Mouse (Mus musculus): ENCODE measurements at regions not wholly inside any gene's neighbourhood (a gene's known extent, or its start where the extent isn't known, plus 50 kb on each side); places are given as distances from the start of the nearest gene placed in this dataset.
A peak's percentile ranks its signal among the peaks of the same experiment; 100 is the strongest.
"Not testable (repeated sequence)": the region's sequence is repeated elsewhere in the genome, so short reads cannot be mapped to it uniquely, and the experiment has no call there.

DNA sequence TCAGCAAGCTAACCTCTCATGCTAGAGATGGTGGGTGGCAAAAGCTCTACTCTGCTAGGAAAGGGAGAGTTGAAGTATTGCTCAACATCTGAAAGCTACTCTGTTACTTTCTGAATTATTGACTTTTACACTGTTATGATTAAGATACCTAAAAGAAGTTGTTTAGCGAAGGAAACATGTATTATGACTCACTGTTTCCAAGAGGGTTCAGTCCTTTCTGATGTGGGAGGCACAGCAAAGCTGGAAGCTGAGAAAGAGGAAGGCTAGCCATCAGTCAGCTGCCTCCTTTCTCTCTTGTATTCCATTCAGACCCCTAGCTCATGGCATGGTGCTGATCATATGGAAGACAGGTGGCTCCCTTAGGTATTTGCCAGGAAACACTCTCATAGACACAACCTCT is 242.4 kb upstream of the Rarb start:
- no peak for DNase-seq
- intact Hi-C loops (cut with DNase I), result no loop called here

DNA sequence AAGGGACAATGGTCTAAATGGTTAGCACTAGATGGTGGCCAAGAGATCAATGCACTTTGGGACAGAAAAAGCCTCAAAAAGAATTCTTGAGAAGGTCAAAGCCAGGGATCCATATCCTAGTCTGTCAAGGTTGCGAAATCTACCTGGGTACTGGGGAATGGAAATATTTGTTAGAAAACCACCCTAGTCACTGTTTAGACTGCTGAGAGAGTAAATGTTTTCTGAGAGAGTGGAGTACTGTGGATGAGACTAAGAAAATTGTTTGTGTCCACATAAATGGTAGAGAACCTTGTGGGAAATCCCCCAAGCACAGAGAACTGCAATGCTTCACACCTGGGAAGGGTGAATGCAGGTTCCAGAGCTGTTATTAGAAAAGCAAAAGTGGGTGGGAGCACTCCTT is 239.5 kb upstream of the Rarb start:
- intact Hi-C loops (cut with DNase I), result no loop called here
- DNase-seq, result no peak

DNA sequence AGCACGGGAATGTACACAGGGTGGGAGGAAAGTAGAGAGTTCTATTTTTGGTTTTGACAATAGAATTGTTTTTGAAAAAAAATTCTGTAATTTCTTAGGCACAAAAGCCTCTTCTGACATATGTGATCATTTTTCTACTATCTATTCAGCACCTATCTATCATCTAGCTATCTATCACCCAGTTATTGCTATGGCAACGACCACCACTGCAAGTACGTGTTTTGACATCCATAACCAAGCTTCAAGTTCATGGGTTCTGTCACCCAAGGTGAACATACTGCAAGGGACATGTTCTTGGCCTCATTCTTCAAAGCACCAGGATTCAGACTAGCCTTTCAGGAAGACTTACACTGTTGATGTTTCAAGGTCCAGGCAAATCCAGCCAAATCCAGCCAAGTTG is 238.4 kb upstream of the Rarb start:
- no peak for DNase-seq
- intact Hi-C loops (cut with DNase I), result no loop called here

DNA sequence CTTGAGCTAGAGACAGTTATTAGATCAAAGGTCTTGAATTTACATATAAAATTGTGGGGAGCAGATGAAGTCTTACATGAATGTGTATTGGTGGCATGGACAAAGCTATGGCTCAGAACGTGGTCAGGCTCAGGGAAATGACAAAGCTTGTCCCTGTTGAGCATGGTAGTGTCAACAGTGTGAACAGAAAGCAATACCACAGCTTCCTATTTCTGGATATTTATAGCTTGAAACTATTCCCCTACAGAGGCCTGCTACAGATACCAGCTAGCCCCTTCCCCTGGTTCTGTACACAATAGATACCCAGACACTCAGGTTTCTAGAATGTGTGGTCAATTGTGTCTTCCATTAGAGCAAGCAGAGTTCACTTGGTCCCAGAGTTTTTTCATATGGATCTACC is 236.8 kb upstream of the Rarb start:
- intact Hi-C loops (cut with DNase I), result no loop called here
- DNase-seq, result no peak

DNA sequence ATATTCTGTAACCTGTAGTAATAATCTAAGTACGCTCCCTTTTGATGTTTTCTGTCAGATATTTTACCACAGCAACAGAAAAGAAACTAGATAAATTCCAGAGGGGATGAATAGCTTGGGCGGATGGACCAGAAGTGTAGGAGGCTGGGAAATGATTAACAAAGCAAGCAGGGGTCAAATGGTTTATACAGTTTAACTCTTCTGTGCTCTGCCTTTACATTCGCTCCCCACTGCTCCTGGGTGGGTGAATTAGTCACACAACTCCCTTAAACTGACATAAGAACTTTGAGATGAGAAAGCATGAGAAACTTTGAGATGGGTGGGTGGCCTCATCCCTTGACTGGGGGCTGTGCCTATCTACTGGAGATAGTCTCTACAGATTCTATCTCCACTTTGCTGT is 235.4 kb upstream of the Rarb start:
- no peak for DNase-seq
- intact Hi-C loops (cut with DNase I), result no loop called here

- DNase-seq, result no peak
- intact Hi-C loops (cut with DNase I), result loop anchor here (10.0 kb wide), 1 partner anchor 472 kb away; no protein-coding TSS in a partner anchor
Measured at GRCm38 (mm10) chr14:17046808-17047207, 227.9 kb upstream of the Rarb start.

- intact Hi-C loops (cut with DNase I), result loop anchor here (10.0 kb wide), 1 partner anchor 471 kb away; no protein-coding TSS in a partner anchor
- no peak for DNase-seq
Measured at GRCm38 (mm10) chr14:17045426-17046132, 226.6 kb upstream of the Rarb start.

DNA sequence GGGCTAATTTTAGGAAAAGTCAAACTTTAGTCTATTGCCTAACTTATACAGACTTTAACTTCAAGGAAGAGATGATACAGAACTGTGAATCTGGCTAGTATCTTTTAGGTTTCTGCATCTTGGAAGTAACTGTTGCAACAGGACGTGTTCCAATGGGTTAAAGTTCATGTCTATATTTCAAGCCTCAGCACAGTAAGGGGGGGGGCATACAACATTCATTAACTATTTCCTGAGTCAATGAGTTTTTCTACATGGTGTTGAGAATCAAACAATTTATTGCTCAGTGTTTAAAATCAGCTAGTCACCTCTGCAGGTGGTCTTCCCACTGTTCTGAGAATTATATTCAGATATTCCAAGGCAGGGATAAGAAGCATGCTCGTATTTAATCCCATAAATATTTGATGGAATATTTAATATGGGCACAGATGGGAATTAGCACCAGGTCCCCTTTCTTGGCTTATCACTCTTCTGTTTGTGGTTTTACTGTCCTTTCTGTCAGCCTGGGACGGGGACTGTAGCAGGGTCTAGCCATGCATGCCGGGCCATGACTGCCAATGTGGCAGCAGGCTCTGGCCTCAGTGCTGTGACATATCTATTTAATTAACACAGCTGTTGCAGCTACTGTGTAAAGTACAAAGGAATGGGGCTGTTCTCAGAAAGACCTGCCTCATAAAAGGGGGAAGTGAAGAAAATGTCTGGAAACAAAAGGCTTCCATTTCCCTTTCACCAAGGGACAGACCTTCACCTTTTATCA is 201.8 kb upstream of the Rarb start:
- DNase-seq, result no peak

DNA sequence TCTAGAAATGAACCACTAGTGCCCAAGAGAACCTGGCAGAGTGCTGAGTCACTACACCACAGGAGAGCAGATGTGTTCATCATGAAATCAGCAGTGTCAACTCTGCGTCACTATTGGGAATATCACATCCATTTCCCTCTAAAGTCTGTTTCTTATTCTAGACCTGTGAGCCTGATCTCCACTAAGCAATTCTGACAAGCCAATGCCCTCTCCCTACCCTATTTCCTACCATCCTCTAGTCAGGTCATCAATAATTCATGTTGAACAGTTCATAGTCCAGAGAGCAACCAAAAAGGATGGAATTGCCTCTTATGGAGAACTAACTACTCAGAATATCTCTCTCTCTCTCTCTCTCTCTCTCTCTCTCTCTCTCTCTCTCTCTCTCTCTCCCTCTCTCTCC is 194.0 kb upstream of the Rarb start:
- DNase-seq, result no peak
- intact Hi-C loops (cut with DNase I), result no loop called here

More for the DNA sequence above, 201.8 kb upstream of the Rarb start:
- intact Hi-C loops (cut with DNase I), result no loop called here

GRCm38 (mm10) chr14:17012200-17012599 is 193.2 kb upstream of the Rarb start:
- intact Hi-C loops (cut with DNase I), result no loop called here
- DNase-seq, result no peak

GRCm38 (mm10) chr14:17005194-17006018 is 186.4 kb upstream of the Rarb start:
- intact Hi-C loops (cut with DNase I), result no loop called here
- DNase-seq, result peak; percentile 36 to 60

DNA sequence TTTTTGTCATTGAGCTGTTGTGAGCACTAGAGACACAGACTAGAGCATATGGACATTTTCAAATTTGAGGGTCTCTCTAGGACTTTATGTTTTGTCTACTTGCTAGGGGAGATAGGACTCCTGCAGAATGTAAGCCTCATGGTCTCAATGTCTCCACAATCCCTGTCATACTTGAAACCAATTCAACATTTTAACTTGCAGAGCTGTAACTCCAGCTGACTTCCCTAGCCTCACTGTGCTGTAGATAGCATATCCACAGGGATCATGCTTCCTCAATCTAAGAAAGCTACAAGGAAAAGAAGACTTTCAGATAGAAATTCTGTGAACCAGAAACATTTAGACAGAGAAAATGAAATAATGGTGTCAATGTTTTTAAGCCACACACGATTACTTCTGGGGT is 185.8 kb upstream of the Rarb start:
- DNase-seq, result no peak
- intact Hi-C loops (cut with DNase I), result no loop called here

GRCm38 (mm10) chr14:16996716-16997115 is 177.8 kb upstream of the Rarb start:
- DNase-seq, result no peak
- intact Hi-C loops (cut with DNase I), result no loop called here

GRCm38 (mm10) chr14:16970911-16971310 is 152.0 kb upstream of the Rarb start:
- intact Hi-C loops (cut with DNase I), result not testable (repeated sequence)

DNA sequence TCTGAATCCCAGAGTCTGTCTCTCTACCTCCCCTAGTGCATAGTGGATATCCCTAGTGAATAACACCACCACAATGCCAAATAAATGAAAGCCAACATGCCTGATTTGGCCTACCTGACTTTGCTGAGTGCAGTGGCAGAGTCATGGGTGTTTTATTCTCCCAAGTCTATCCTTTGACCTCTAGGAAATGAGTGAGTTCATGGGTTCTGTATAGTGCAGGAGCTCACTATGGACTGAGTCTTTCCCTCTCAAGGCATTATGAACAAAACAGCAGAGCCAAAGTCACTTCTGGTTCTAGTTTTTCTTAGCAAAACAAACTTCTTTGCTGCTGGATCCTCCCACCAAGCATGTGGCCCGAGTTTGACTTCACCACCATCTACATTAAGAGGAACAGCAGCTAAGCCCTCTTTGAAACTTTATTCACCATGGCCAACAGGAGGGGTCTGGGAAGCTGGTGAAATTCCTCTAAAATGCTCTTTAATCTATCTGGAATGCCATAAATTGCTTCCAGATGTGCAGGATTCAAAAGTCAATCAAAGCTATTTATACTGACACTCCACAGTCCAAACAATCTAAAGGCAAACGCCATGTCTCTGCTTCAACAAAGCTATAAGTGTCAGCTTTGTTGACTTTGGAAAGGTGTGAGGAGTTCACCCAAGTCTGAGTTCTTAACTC is 145.9 kb upstream of the Rarb start:
- intact Hi-C loops (cut with DNase I), result no loop called here

More at GRCm38 (mm10) chr14:16970911-16971310, 152.0 kb upstream of the Rarb start:
- not testable (repeated sequence) for DNase-seq

DNA sequence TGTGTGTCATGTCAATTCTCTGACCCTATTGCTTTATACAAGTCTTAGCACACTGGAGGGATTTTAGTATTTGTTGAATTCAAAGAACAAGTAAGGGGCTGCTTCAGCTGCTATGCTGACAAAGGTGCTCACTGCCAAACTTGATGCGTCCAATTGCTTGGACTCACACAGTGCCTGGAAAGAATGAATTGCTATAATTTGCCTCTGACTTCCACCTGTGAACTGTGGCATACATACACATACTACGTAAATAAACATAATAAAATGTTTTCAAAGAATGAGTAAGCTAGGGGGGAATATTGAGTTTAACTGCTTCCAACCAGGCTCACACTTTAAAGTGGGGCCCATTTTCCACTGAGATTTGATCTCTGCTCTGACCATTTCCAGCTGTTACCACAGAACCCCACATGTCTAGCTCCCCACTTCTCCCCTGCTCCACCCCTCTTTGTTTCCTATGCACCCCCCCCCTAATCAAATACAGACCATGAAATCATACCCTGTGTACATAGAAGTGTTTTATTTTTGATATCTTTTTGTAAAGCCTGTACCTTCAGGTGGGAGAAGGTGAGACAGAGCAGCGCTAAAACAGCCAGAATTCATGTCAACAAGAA is 143.4 kb upstream of the Rarb start:
- no peak for DNase-seq
- intact Hi-C loops (cut with DNase I), result no loop called here

More for the DNA sequence above, 145.9 kb upstream of the Rarb start:
- DNase-seq, result no peak

- intact Hi-C loops (cut with DNase I), result no loop called here
- DNase-seq, result peak; percentile 15 to 42
Measured at GRCm38 (mm10) chr14:16957802-16958201, 138.8 kb upstream of the Rarb start.

DNA sequence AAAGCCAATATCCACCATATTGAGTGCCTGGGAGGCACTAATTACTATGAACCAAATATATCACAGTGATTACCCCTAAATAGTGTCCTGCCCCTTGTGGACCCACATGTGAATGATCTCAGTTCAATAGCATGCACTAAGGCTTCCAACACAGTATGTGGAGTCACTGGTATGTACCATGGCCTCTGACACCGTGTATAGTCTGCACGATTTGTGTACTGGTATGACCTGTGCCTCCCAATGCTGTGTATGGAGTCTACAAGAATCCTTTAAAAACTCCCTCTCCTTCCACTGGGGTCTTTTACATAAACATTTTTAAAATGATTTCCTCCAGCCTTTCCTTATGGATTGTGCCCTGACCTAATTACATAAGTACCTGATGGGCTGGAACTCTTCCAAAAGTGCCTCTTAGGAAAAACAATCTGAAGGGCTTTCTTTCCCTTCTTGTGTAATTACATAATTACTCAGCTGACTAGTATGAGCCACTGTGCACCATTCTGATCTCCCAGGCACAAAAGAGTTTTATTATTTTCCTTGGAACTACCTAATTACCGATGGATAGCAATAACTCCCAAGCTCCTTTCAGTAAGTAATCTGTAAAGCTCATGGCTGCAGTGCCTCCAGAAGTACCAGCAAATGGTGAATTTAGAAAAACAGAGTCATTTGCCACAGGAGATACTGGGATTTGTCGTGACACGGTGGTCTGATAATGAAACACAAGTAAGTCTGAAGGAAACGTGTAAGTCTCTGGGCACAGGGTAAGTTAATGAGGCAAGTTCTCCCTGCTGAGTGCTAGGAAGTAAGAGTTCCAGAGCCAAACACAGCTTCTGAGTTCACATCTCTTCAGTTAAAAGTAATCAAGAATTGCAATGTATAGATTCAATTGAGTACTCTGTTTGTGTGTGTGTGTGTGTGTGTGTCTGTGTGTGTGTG is 135.8 kb upstream of the Rarb start:
- intact Hi-C loops (cut with DNase I), result no loop called here
- DNase-seq, result no peak

GRCm38 (mm10) chr14:16948736-16949135 is 129.8 kb upstream of the Rarb start:
- no peak for DNase-seq
- intact Hi-C loops (cut with DNase I), result no loop called here
